Mouse (Mus musculus) gonadal fat pad, adult 2 months (tissue): ENCODE measurements around the gene Atg7. TPM values are rescaled to one million over a fixed set of nuclear protein-coding genes. Genes with fewer than 3 reads are reported as not detected.

ENCODE experiments used
- DNase-seq: peaks from one replicate; pipeline ENCODE4 v3.0.0-alpha.2; 2012; ENCODE audit warnings: low read depth
- polyA plus RNA-seq: library from polyadenylated mRNA; depleted of rRNA; stranded (reverse); fragments of >200 nt; gene quantifications from 2 replicates; pipeline ENCODE4 v1.2.3, GENCODE M21; 2012; rRNA removed

Atg7 gene
- polyA plus RNA-seq, 1 experiment, result 34.9 TPM

DNA sequence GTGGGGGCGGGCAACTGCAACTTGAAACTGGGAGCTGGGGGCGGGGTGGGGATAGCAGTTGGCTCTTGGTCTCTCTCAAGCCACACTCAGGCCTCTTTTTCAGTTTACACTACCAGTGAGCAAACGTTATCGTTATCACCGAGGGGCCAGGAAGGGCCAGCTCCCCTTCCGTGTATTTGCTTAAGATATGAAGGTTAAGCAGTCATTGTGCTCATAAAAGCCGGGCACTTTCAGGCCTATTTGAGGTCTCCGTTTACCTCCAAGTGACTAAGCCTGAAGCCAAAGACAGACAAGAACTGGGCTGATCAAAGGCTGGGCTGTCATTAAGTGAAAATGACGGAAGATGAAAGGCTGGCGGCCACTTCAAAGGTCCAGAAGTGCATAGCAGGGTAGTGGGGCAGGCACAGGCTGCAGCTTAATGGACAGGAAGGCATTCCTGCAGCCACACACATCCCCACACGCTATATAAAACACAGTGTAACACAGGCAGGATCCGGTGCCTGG lies 258.5 kb downstream of the Atg7 start:
- DNase-seq, result no peak

GRCm38 (mm10) chr6:114901921-114902320 lies 259.0 kb downstream of the Atg7 start:
- DNase-seq, result no peak

DNA sequence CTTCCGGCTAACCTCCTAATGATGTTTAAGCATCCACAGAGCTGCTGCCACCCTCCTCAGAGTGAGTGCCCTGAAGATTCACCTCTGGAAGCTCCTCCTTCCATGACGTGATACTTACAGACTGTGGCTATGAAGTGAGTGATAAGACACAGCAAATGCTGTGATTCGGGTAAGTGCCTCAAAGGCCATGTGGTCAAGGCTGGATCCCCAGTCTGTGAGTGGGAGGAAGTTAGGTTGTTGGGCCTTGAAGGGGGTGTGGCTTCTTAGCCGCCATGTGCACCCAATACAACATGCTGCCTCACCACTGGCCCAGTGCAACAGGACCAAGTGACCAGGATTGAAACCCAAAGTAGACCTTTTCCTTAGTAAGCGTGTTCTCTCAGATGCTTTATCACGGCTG lies 261.3 kb downstream of the Atg7 start:
- DNase-seq, result no peak

DNA sequence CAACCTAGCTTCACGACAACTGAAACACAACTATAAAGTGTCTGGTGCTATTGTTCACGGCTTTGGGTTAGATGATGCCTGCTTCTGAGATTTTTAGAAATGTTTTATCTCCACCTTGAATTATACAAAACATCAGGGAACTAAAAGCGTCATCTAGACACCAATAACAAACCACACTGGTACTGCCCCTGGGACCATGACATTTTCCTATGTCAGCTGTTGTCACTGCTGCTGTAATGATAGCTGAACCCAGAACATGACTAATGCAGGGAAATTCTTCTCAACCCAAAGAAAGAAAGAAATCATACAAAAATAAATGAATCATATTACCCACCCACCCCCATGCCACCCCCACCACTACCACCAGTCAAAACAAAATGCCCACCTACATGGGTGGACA lies 261.9 kb downstream of the Atg7 start:
- no peak for DNase-seq

- no peak for DNase-seq
Measured at GRCm38 (mm10) chr6:114905253-114906028, 262.5 kb downstream of the Atg7 start.

GRCm38 (mm10) chr6:114906209-114906608 lies 263.3 kb downstream of the Atg7 start:
- DNase-seq, result no peak

- no peak for DNase-seq
Measured at GRCm38 (mm10) chr6:114907459-114907858, 264.6 kb downstream of the Atg7 start.

DNA sequence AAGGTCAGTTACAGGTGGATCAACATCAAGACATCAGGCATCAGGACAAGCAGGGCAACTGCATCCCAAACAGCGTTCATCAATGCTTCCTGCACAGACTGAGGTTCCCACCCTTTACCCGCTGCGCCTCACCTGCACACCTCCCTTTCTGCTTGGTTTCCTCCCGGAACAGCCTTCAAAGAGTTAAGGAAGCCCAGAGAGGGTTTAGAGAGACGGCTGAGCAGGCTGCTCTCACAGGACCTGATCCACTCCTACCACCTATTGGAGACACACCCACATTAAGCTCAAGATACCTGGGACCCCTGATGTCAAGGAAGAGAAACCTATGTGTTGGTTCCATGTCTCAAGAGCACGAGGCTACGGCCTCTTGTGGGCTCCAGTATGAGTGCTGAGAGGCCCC lies 266.9 kb downstream of the Atg7 start:
- DNase-seq, result no peak

Other genes starting within 250 kb of the Atg7 start
- 0.76 and 0.88 TPM in 2 replicates for gene Hrh1, start 245.2 kb upstream of the Atg7 start, polyA plus RNA-seq